Mouse (Mus musculus): ENCODE results near the gene Fbxo2. TPM values are rescaled to one million over a fixed set of nuclear protein-coding genes. Genes with fewer than 3 reads are reported as not detected.
"Not testable (repeated sequence)": the region's sequence is repeated elsewhere in the genome, so short reads cannot be mapped to it uniquely, and the experiment has no call there.

Fbxo2 gene
- polyA plus RNA-seq (2012; rRNA removed): 3.6 and 4.6 TPM in 2 replicates

DNA sequence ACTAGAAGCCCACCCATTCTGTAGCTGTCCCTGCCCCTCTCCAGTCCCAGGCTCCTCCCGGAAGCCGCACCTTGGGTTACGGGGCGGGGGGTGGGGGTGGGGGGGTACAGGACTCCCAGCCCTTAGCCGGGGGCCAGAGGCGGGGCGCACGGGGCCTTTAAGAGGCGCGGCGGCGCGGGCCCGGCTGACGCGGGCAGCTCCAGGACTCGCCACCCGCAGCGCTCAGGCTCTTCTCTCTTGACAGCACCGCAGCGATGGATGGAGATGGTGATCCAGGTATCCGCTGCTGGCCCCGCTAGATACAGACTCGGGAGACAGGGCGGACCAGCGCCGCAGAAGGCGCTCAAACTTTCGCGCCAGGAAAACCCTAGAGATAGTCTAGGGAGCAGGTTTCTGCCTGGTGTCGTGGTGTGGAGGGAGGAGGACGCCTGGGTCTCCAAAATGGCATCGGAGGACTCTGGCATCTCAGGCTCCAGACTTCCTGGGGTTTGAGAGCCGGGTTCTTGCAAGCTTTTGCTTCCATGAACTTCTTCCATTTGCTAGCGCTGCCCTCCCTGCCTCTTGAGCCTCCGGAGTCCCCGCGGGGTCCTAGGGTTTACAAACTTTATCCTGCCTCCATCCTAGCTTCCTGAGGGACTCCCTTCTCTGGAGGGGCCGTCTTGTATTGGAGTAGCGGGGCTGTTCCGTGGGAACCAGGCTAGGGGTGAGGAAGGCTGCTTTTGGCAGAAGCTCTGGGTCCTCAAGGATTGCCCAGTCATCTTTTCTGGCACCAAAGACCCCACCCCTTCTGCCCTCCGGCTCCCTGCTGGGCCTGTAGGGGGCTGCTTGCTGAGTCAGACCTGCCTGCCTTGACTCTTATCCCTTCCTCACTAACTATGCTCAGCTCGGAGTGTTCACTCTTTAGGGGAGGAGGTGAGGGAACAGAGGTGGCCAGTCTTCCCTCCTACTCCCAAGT is at the start of gene Fbxo2, which contains the start of gene Fbxo44:
Fbxo2 (plus strand) TSS at position 186 of the 955 bp plus-strand sequence.
Fbxo44 (minus strand) TSS at position 47 of the 955 bp plus-strand sequence.
- no peak for DNase-seq (ENCODE audit: low spot score)

- no peak for DNase-seq (ENCODE audit: low spot score)
Measured at GRCm38 (mm10) chr4:148112519-148112918, 47.9 kb upstream of the Fbxo2 start.

DNA sequence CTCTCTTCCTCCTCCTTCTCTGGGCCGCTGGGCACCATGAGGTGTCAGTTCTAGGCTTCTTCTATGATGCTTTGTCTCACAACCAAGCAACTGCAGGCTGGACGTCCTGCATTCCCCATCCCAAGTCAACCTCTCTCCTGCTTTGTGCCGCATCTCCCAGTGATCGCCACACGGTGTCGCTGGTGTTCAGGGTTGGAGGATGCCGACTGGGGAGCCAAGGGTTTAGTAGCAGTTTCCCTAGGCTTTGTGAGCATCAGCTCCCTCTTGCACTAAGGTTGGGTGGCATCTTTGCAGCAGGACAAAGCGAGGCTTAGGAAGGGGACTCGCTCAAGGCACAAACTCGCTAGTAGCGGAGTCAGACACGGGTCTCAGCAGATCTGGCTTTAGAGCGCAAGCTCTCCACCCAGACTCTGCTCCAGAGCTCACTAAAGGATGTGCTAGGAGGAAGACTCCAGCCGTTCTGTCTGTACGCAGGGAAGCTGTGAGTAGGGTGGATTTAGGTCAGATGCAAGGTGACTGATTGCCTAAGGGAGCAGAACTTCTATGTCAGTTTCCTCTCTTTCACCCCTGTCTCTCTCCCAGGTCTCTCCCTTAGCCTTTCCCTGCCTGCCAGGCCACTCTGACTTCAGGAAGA is 45.5 kb upstream of the Fbxo2 start:
- peak; percentile 71 for DNase-seq (ENCODE audit: low spot score)

- DNase-seq (ENCODE audit: low spot score): peak; percentile 33
Measured at GRCm38 (mm10) chr4:148115467-148115866, 45.0 kb upstream of the Fbxo2 start.

- no peak for DNase-seq (ENCODE audit: low spot score)
Measured at GRCm38 (mm10) chr4:148116657-148117056, 43.8 kb upstream of the Fbxo2 start.

DNA sequence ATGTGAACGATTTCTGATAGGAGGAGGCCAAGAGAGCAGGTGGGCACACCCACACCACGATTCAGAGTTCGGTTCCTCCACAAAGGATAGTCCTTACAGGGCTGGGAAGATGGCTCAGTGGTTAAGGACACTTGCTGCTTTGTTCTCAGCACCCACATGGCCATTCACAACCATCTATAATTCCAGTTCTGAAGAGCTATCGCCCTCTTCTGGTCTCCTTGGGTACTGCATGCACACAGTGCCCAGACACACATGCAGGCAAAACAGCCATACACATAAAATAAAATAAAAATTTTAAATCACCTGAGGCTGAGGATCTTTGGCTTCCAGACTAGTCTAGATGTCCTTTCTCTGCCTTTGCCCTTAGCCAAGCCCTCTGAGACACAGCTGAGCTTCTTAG is 43.0 kb upstream of the Fbxo2 start:
- no peak for DNase-seq (ENCODE audit: low spot score)

GRCm38 (mm10) chr4:148119578-148119977 is 40.8 kb upstream of the Fbxo2 start:
- DNase-seq (ENCODE audit: low spot score): not testable (repeated sequence)

DNA sequence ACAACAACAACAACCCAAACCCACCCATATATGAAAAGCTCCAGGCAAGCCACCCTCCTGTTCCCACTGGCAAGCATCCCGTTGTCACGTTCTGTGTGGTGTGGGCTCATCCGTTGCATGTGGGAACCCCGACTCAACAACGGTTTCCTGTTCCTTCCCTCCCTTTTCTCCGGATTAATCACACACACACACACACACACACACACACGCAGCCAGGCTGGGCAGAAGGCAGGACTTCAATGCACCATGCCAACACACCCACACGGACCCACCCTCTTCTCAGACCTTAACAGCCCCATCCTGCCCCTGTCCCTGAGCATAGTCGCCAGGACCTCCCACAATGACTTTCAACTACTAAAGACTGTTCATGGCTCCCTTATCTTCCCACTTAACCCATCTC is 39.9 kb upstream of the Fbxo2 start:
- DNase-seq (ENCODE audit: low spot score): no peak

DNA sequence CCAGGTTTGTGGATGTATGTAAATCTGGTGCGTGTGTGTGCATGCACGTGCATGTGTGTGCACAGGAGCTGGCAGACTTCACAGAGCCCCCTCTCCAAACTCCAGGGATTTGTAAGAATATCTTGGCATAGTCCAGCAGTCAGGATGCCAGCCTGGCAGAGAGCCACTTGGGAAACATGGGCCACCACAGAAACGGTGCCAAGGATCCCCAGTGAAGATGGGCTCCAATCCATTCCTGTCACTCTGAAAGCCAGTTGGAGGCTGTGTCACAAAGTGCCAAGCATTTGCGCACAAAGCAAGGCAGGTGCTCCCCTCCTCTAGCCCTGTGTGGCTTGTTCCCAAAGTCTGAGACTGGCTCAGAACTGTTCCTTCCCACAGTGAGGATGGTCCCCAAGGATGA is 39.1 kb upstream of the Fbxo2 start:
- DNase-seq (ENCODE audit: low spot score): no peak

- DNase-seq (ENCODE audit: low spot score): no peak
Measured at GRCm38 (mm10) chr4:148121982-148122693, 38.3 kb upstream of the Fbxo2 start.

DNA sequence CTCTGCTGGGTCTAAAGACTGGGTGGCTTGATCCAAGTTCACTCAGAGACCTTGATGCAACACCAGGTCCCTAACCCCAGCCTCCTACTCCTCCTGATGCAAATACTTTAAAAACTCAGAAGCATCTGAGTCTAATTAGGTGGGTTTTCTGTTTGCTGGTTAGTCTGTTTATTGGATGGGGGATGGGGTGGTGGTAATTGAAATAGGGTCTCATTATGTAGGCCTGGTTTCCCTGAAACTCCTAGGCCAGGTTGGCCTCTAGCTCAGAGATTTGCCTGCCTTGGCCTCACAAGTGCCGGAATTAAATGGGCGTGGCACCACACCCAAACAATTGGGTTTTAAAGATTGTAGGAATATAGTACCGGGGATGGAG is 37.7 kb upstream of the Fbxo2 start:
- DNase-seq (ENCODE audit: low spot score): no peak

GRCm38 (mm10) chr4:148128241-148128640 is 32.2 kb upstream of the Fbxo2 start:
- DNase-seq (ENCODE audit: low spot score): no peak

DNA sequence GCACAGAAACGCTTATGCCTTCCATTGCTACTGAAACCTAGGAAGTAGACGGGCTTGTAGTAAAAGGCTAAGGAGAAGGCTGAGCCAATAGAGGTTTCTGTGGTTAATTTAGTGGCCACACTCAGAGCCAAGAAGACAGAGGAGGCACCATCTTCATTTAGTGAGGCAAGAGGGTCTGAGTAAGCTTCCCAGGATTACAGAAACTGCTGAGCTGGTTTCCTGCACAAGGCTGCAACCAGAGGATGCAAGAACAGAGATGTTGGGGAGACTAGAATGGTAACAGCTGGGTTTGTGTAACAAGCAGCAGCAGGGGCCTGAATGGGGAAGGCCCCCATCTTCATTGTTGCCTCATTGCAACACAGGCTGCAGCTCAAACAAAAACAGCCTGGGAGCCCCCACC is 31.7 kb upstream of the Fbxo2 start:
- DNase-seq (ENCODE audit: low spot score): no peak

- no peak for DNase-seq (ENCODE audit: low spot score)
Measured at GRCm38 (mm10) chr4:148130133-148130532, 30.3 kb upstream of the Fbxo2 start, which contains the start of gene Mad2l2. TSS of gene Mad2l2 (plus strand) at chr4:148130384.

- no peak for DNase-seq (ENCODE audit: low spot score)
Measured at GRCm38 (mm10) chr4:148130561-148131413, 29.6 kb upstream of the Fbxo2 start, which contains the start of gene Draxin. TSS of gene Draxin (minus strand) at chr4:148130698.

DNA sequence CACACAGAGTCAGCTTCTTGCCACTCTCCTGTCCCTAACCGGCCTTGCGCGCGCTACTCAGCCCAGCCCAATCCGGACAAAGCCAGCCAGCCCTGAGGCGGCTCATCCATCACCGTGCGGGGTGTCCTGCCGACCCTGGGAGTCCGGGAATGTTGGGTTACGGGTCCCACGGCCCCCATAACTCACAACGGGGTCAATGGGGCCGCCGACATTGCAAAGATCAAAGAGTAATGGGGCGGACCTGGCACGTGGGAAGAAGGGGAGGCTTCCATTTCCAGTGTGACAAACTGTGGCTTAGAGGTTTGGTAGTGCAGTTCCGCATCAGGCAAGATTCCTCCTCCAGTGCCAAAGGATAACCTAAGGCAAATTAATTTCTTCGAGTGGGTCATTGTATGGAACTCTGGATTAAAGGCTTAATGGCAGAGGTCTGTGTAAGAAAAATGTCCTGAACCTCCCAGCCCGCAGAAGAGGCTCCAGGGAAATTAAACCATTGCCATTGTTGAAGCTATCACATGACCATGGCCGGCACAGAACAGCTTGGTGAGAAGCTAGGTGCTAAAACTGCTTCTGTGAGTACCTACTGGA is 28.8 kb upstream of the Fbxo2 start:
- no peak for DNase-seq (ENCODE audit: low spot score)

DNA sequence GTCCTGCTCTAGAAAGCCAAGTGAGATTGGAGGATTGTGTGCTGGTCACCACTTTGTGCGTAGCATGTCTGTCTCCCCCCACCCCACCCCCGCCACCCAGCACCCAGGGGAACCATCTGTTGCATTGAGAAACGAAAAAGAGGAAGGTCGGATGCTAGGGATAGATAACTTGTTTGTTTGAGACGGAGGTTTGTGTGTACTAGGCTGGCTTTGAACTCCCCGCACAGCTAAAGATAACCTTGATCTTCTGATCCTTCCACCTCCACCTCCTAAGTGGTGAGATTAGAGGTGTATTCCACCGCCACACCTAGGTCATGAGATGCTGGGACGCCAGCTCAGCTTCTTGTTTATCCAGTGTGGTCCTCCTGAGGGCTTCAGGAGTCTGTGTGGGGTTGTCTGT is 25.4 kb upstream of the Fbxo2 start:
- no peak for DNase-seq (ENCODE audit: low spot score)

DNA sequence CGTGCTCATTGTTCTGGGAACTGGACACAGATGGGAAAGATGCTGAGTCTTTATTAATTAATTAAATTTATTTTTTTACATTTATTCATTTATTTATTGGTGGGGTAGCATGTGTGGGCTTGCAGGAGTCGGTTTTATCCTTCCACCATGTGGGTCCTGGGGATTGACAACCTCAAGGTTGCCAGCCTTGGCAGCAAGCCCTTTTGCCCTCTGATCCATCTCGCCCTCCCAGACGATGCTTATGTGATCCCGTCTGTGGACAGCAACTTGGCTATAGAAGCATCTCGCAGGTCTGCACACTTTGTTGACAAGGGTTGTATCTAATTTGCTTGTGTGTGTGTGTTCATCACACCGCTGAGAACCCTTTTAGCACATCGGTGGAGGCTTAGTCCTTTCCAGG is 22.9 kb upstream of the Fbxo2 start:
- no peak for DNase-seq (ENCODE audit: low spot score)

DNA sequence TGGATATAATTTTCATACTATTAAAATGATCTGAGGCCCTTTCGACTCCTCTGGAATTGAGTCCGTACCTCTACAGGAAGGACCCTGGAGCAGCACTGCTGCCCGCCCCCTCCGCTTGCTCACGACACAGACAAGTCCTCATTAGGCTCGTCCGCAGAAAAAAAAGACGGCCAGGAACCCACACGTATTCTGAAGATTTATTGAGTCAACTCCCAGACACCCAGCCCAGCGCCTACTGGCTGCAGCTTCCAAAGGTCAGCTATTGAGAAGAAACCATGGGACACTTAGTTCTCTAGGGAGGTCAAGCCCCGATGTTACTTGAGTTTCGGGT is 20.7 kb upstream of the Fbxo2 start:
- DNase-seq (ENCODE audit: low spot score): no peak

- DNase-seq (ENCODE audit: low spot score): peak; percentile 93
Measured at GRCm38 (mm10) chr4:148140098-148141011, 20.1 kb upstream of the Fbxo2 start.
